Mouse (Mus musculus) layer of hippocampus, adult 11-12 months (tissue): ENCODE data around the gene Tpk1.
A peak's percentile ranks its signal among the peaks of the same experiment; 100 is the strongest.
"Not testable (repeated sequence)": the region's sequence is repeated elsewhere in the genome, so short reads cannot be mapped to it uniquely, and the experiment has no call there.

Source experiments
- DNase-seq: peaks from one replicate; pipeline ENCODE4 v3.0.0; 2022; ENCODE audit warnings: low spot score

Gene Tpk1

DNA sequence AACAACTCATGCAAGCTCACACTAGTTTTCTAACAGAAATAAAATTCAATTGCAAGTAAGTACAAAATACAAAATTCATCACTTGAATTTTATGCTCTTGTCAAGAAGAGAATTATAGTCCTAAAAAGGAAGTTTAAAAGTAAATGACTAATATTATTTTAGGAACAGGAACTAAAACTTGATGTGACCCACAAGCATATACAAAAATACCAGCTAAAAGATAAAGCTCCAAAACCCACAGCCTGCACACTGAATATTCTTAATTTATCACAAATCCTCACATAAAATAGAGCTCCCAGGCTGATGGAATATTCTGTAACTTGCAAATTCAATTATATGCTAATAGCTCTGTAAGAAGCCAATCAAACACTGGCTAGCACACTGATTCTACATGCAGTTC lies 25.5 kb downstream of the Tpk1 start:
- DNase-seq: no peak

DNA sequence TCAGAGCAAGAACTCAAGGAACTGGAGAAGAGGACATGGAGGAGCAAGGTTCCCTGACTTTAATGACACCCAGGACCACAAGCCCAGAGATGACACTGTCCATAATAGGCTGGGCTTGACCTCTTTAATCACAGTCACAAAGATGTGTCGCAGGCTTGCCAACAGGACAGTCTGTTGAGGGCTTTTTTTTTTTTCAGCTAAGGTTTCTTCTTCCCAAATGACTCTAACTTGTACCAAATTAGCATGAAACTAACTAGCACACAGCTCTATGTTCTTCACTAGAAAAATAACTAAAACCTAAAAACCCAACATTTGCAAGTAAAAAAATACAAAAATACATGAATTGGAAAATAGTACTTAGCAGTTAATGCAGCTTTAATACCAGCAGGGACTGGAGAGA lies 27.2 kb downstream of the Tpk1 start:
- DNase-seq: no peak

GRCm38 (mm10) chr6:43638119-43638518 lies 28.0 kb downstream of the Tpk1 start:
- no peak for DNase-seq

- DNase-seq: no peak
These were observed 29.0 kb downstream of the Tpk1 start for GRCm38 (mm10) chr6:43636980-43637638.

DNA sequence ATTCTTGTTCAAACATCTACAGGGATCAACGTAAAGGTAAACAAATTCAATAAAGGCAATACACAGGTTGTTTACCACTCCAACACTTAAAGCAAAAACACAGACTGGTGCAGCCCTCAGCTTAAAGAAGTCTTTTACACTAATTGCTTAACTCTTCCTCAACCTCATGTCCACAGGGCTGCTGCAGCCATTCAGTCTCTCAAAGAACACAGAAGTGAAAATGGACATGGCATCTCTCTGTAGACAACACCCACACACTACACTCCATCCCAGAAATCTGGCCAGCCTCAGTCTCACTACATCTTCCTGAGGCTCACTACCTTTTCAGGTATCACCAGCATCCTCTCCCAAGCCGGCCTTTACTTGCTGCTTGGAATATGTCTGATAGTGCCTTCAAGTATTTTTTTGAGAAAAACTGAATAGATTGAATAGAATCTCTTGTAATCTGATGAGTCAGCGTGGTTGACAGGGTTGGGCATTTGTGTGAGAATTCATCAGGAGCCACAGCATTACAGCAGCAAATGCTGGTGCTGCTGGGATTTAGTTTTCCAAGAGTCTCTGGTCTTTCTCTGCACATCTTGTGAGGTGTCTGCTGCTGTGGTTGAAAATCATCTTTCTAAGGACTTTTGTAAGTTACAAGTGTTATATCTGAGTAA lies 32.6 kb downstream of the Tpk1 start:
- no peak for DNase-seq

GRCm38 (mm10) chr6:43632871-43633270 lies 33.2 kb downstream of the Tpk1 start:
- no peak for DNase-seq

- DNase-seq: not testable (repeated sequence)
These were observed 42.6 kb downstream of the Tpk1 start for GRCm38 (mm10) chr6:43623448-43623847.

- no peak for DNase-seq
These were observed 46.8 kb downstream of the Tpk1 start for GRCm38 (mm10) chr6:43619258-43619657.

GRCm38 (mm10) chr6:43611770-43612169 lies 54.3 kb downstream of the Tpk1 start:
- no peak for DNase-seq

DNA sequence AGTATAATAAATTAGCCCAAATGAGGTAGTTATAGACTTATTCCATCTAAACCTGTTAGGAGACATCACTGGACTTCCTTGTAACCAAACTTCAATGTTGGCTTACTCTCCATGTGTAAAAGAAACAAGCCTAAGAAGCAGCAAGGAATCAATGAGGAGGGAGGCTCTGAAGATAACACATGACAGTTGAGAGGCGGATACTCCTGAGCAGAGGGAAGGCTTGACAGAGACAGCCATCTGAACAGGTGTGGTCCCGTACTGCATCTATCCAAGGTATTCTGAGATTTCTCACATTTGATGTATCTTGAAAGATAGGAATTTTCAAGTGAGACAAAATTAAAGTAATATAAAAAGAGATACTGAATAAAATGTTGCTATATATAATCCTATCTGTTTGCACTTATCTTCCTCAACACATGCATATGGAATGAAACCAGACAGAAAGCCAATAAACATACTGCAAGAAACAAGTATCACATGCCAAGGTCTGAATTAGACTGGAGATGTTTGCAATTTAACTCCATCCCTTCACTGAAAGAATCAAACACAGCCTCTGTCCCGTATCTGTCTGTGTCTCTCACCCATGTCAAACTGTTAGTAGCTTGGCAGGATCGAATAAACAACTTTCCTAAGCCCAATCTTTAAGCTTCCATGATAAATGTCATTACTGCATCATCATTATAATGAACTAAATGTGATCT lies 75.1 kb downstream of the Tpk1 start:
- DNase-seq: no peak

DNA sequence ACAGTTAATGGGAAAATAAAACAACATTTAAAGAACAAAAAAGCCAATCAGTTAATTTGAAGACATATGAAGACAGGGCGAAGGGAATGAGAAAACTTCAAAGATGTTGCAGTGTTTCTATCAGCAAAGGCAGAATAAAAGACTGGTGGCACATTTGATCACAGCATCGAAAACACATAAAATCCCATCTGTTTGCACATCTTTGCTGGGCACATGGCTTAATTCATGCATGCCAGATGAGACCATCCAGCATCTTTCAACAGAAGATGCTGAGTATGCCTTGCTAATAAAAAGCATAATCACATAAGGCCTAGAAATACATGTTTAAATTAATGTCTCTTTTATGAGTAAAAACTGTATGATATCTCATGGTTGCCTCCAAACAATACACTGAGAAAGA lies 80.8 kb downstream of the Tpk1 start:
- DNase-seq: peak; percentile 19

DNA sequence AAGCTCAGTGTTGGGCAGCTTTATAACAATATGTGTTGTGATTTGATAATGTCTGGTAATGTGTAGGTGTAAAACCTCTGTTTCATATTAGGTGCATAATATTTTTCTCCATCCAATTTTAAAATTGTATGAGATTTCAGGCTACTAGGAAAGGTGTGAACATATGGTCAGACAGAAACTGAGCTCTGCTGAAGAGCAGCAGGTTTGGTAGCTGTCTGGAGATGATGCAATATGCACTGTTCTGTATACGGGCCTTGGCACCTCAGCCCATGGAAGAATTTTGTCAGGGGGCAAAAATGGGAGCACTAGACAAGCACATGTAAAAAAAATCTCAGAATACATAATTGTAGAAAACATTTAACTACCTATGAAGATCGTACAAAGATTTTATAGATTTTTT lies 84.3 kb downstream of the Tpk1 start:
- DNase-seq: no peak

- DNase-seq: no peak
These were observed 98.2 kb downstream of the Tpk1 start for GRCm38 (mm10) chr6:43567885-43568284.

DNA sequence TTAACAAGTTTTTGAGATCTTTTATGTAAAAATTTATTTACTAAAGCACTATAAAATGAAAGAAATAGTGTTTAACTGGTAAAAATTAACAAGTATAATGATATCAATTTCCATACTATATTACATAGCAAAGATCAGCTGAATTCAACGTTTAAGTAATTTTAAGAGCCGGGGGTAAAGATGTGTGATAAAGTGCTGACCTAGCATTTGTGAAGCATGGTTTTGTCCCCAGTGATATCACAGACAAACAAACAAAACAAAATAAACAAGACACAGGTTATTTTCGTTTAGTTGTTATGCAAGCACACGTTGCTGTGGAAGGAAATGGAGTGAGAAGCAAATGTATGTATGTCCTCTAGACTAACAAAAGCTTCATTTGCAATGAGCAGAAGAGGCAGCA lies 103.6 kb downstream of the Tpk1 start:
- no peak for DNase-seq

GRCm38 (mm10) chr6:43551410-43551809 lies 114.7 kb downstream of the Tpk1 start:
- DNase-seq: no peak

DNA sequence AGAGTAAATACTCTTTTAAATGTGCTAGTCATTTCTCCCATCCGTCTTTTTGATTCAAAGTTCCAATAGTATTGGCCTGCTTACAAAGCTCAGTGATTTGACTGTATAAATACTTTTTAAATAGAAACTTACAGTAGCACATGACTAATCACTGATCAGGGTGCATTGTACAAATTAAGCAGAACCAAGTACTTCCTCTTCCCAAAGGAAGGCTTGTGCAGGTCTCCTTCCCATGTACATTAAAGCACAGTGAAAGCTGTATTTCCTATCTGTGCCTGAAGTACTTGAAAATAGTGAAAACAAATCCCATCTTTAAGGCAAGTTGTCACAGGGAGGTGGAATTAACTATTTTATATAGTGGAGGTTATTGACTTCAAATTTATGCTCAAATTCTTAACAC lies 119.5 kb downstream of the Tpk1 start:
- DNase-seq: no peak

DNA sequence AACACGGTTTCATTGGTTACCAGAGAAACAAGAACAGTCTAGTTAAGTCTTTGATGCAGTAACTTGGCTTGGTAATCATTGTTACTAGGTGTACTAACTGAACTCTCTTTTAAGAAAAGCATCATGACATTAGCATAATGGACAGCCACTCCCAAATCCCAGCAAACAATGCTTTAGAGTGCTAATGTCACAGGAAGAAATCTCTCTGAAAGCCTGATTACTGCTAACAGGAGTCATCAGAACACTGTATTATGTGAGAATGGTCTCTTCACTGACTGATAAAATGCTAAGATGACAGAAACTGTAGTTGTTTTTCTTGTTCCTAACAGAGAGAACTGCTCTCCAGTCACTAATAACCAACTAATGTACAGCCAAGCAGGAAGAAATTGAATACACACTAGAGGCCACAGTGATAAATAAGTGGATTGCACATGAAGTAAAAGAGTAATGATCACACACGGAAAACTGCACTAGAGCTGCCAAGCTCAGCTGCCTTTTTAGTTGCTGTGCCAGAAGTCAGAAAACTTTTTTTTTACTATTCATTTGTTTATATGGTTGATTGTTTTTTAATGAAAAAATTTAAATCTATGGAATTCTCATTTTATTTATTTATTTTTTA lies 128.7 kb downstream of the Tpk1 start:
- no peak for DNase-seq

DNA sequence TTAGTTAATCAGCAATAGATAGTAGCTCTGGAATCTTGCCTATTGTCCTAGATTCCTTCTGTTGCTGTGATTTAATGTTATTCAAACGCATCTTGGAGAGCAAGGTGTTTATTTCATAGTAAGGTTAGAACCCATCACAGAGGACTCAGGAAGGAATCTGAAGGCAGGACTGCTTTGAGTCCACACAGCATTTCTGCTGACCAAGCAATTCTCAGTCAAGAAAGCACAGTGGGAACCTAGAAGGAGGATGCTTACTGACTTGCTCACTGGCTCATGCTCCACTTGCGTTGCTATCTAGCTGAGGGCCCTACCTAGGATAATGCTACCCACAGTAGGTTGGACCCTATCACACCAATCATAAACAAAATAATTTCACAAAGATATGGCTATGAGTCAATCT lies 130.6 kb downstream of the Tpk1 start:
- no peak for DNase-seq

- DNase-seq: peak; percentile 40
These were observed 132.8 kb downstream of the Tpk1 start for GRCm38 (mm10) chr6:43533323-43533722.

GRCm38 (mm10) chr6:43532822-43533221 lies 133.3 kb downstream of the Tpk1 start:
- no peak for DNase-seq

DNA sequence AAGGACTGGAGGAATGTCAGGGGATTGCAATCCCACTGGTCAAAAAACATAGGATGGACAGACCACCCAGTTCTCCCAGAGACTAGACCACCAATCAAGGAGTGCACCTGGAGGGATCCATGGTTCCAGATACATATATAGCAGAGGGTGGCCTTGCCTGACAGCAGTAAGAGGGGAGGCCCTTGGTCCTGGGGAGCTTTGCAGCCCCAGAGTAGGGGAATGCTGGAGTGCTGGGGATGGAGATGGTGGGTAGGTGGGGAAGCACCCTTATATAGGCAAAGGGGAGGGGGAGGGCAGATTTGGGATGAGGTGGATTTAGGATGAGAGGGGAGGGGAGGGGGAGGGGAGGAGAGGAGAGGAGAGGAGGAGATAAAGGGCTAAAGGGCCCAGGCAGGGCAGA lies 134.1 kb downstream of the Tpk1 start:
- DNase-seq: no peak

- no peak for DNase-seq
These were observed 137.1 kb downstream of the Tpk1 start for GRCm38 (mm10) chr6:43528996-43529395.

GRCm38 (mm10) chr6:43525028-43525427 lies 141.1 kb downstream of the Tpk1 start:
- DNase-seq: no peak
